Mouse (Mus musculus) liver, postnatal 0 days (tissue): ENCODE measurements around the gene Zbtb9. TPM values are rescaled to one million over a fixed set of nuclear protein-coding genes. Genes with fewer than 3 reads are reported as not detected.

Source experiments
- ATAC-seq: fragments of 200-750 bp; cut with Nextera tagmentation; 2 replicates; pipeline ENCODE4 v1.8.0; 2017; ENCODE audit warnings: mild to moderate bottlenecking, moderate library complexity
- DNase-seq: peaks from one replicate; pipeline ENCODE4 v3.0.0-alpha.2; 2016
- H3K27ac ChIP-seq: fragments of 300-500 bp; sonication (generic); 2 replicates; pipeline ENCODE4 v1.5.1; 2014; ENCODE audit warnings: antibody characterized with exemption, moderate library complexity, mild to moderate bottlenecking, low read depth
- H3K27me3 ChIP-seq: fragments of 300-500 bp; sonication (generic); 2 replicates; pipeline ENCODE4 v1.6.1; 2014; ENCODE audit warnings: low read length, control low read depth, mixed read lengths; ENCODE audit not compliant: insufficient read depth
- H3K36me3 ChIP-seq: fragments of 300-500 bp; sonication (generic); replicated peaks from 2 replicates; pipeline ENCODE4 v1.6.1; 2014; ENCODE audit warnings: mild to moderate bottlenecking, control low read depth, low read length, moderate library complexity, mixed read lengths; ENCODE audit not compliant: insufficient read depth
- H3K4me1 ChIP-seq: fragments of 300-500 bp; sonication (generic); 2 replicates; pipeline ENCODE4 v1.6.1; 2014; ENCODE audit warnings: antibody characterized with exemption, mild to moderate bottlenecking, control low read depth; ENCODE audit not compliant: insufficient read depth
- H3K4me2 ChIP-seq: fragments of 300-500 bp; sonication (generic); 2 replicates; pipeline ENCODE4 v1.6.1; 2014; ENCODE audit warnings: low read depth, mild to moderate bottlenecking, low read length, moderate library complexity, mixed read lengths
- H3K4me3 ChIP-seq: fragments of 300-500 bp; sonication (generic); 2 replicates; pipeline ENCODE4 v1.5.1; 2014; ENCODE audit warnings: low read depth, low read length
- H3K9ac ChIP-seq: fragments of 300-500 bp; sonication (generic); replicated peaks from 2 replicates; pipeline ENCODE4 v1.6.1; 2014; ENCODE audit warnings: mild to moderate bottlenecking, moderate library complexity
- H3K9me3 ChIP-seq: fragments of 300-500 bp; sonication (generic); 2 replicates; pipeline ENCODE4 v1.6.1; 2016; ENCODE audit warnings: mild to moderate bottlenecking, control low read depth, low read length, mixed read lengths
- CTCF ChIP-seq: sonication (generic); IDR thresholded peaks from 2 replicates; pipeline ENCODE4 v1.5.1; 2016; ENCODE audit warnings: antibody characterized with exemption, low read depth
- EP300 ChIP-seq: IDR thresholded peaks from 2 replicates; pipeline ENCODE4 v1.6.1; 2016; ENCODE audit warnings: antibody characterized with exemption, low read depth, mild to moderate bottlenecking
- WGBS: fragments of 180-500 bp; shearing (Covaris S2); extraction: QIAGEN DNeasy Blood & Tissue Kit; methylation state at CpG from one replicate; pipeline ENCODE4 v1.1.7; 2014; ENCODE audit not compliant: insufficient replicate concordance; 5-methylcytosine and 5-hydroxymethylcytosine counted together
- polyA plus RNA-seq: library from polyadenylated mRNA; unstranded; fragments of >200 nt; fragmentation: Nextera tagmentation; extraction: Ambion mirVana; gene quantifications from 2 replicates; pipeline ENCODE4 v1.2.1, GENCODE M21; 2015

Zbtb9 gene
- polyA plus RNA-seq, 1 experiment from 2014 or later = 4.4 TPM

- 24% methylated on average over 2 of the region's 2 CpGs for WGBS
- Histone ChIP-seq H3K27ac (no peak overlapping the region), H3K9me3 (no peaks in the 10 kb centered on the region), H3K4me3 (no peak overlapping the region), H3K4me1 (peaks cover 8% of the 10 kb centered on the region), H3K36me3 (no peaks in the 10 kb centered on the region), H3K4me2 (no peak overlapping the region), H3K9ac (no peak overlapping the region), H3K27me3 (no peaks in the 10 kb centered on the region)
- DNase-seq (no peak), ATAC-seq (no peak)
- TF ChIP-seq CTCF (no peak), EP300 (no peak)
These were observed 35.3 kb downstream of the Zbtb9 start for GRCm38 (mm10) chr17:27008277-27008676.

GRCm38 (mm10) chr17:27011167-27011566 lies 38.2 kb downstream of the Zbtb9 start:
- Histone ChIP-seq H3K27me3 (no peaks in the 10 kb centered on the region), H3K4me3 (no peak overlapping the region), H3K4me1 (peaks cover 8% of the 10 kb centered on the region), H3K27ac (no peak overlapping the region), H3K4me2 (no peak overlapping the region), H3K9ac (no peak overlapping the region), H3K9me3 (no peaks in the 10 kb centered on the region), H3K36me3 (no peaks in the 10 kb centered on the region)
- 85% methylated on average over 10 of the region's 10 CpGs for WGBS
- no peak for DNase-seq
- no peak for TF ChIP-seq EP300
- TF ChIP-seq CTCF = no peak
- ATAC-seq = no peak

- Histone ChIP-seq H3K27me3 (no peaks in the 10 kb centered on the region), H3K9me3 (no peaks in the 10 kb centered on the region), H3K4me3 (0 out of 2 replicates have a peak overlapping the region, but pooled peaks have one; percentile 13), H3K4me2 (peak overlapping the region; percentile 55), H3K36me3 (no peaks in the 10 kb centered on the region), H3K4me1 (peaks cover 8% of the 10 kb centered on the region), H3K27ac (no peak overlapping the region), H3K9ac (no peak overlapping the region)
- DNase-seq (peak; percentile 67), ATAC-seq (peak; percentile 71)
- TF ChIP-seq CTCF (peak; percentile 50; the same call in 1 of the 2 replicates), EP300 (no peak)
- WGBS = 26% methylated on average over 14 of the region's 14 CpGs
These were observed 39.2 kb downstream of the Zbtb9 start for GRCm38 (mm10) chr17:27011998-27012672.

GRCm38 (mm10) chr17:27012909-27013308 lies 39.9 kb downstream of the Zbtb9 start:
- 33% methylated on average over 6 of the region's 6 CpGs for WGBS
- DNase-seq = no peak

GRCm38 (mm10) chr17:27017564-27018499 lies 44.9 kb downstream of the Zbtb9 start:
- ATAC-seq (peak; percentile 79), DNase-seq (peak; percentile 92)
- 6% methylated on average over 34 of the region's 34 CpGs for WGBS
- Histone ChIP-seq H3K4me1 (peaks cover 8% of the 10 kb centered on the region; the same call in 1 of the 2 replicates), H3K27ac (peak overlapping the region; percentile 53; the same call in 1 of the 2 replicates), H3K36me3 (peaks cover 18% of the 10 kb centered on the region), H3K4me2 (peak overlapping the region; percentile 77), H3K9ac (peak overlapping the region; percentile 66), H3K27me3 (no peaks in the 10 kb centered on the region), H3K4me3 (peak overlapping the region; percentile 61), H3K9me3 (no peaks in the 10 kb centered on the region)
- TF ChIP-seq CTCF (no peak), EP300 (no peak)

More at GRCm38 (mm10) chr17:27012909-27013308, 39.9 kb downstream of the Zbtb9 start:
- Histone ChIP-seq H3K27me3 (no peaks in the 10 kb centered on the region), H3K27ac (no peak overlapping the region), H3K9me3 (no peaks in the 10 kb centered on the region), H3K4me1 (peaks cover 13% of the 10 kb centered on the region), H3K9ac (no peak overlapping the region), H3K4me3 (no peak overlapping the region), H3K4me2 (peak overlapping the region; percentile 55), H3K36me3 (no peaks in the 10 kb centered on the region)
- ATAC-seq = 0 out of 2 replicates have a peak, but pooled peaks have one; percentile 27
- no peak for TF ChIP-seq CTCF
- no peak for TF ChIP-seq EP300
